In the genomic region with DNA sequence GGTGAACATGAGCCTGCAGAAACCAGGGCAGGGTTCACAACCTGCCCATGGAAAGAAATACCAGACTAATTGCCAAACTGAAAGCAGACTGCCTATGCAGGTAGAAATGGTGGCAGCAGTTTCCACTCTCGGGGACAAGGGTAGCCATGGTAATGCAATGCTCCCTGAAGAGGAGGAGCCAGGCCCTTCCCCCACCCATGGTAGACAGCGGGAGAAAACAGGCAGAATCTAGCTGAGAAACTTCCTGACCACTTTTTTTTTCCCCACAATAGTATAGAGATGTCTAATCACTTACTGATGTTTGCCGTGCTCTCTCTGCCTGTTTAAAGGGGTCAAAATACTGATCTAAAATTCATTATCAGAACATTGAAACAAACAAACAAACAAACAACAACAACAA, we compare ENCODE assay signal across 10 mouse cellular contexts. TPM values are rescaled to one million over a fixed set of nuclear protein-coding genes. Genes with fewer than 3 reads are reported as not detected.
A peak's percentile ranks its signal among the peaks of the same experiment; 100 is the strongest.
DNase-seq lines count a peak whose midpoint lies in the region; ATAC-seq and TF ChIP-seq lines count a peak whose summit lies in the region.
"Had no signal": no experiment of that assay in that cellular context is flagged by ENCODE, and none has a peak within 500 bp of the region (broad histone marks: within the 10 kb centered on the region; RNA-seq: fewer than 3 reads in every experiment).

No protein-coding gene starts in this region.

- peak; percentile 61; the same call in 1 of the 2 replicates for ATAC-seq in liver, embryonic 13.5 days (ENCODE audit: low read depth)

- peak overlapping the region; percentile 61 for H3K27ac ChIP-seq in kidney, adult 2 months (ENCODE audit: insufficient read depth, low read depth, low read length)
- no peak overlapping the region for H3K27ac ChIP-seq in liver, embryonic 13.5 days
- H3K27ac ChIP-seq: hindbrain, embryonic 15.5 days; midbrain, embryonic 12.5 days had no signal

- no peaks in the 10 kb centered on the region for H3K9me3 ChIP-seq in liver, embryonic 13.5 days (replicated peaks)
- H3K9me3 ChIP-seq: hindbrain, embryonic 15.5 days; midbrain, embryonic 12.5 days had no signal

- H3K4me3 ChIP-seq in kidney, adult 2 months (ENCODE audit: insufficient read depth, low read depth, low read length): no peak overlapping the region
- peak overlapping the region; percentile 10; the same call in 1 of the 2 replicates for H3K4me3 ChIP-seq in liver, embryonic 13.5 days (replicated peaks)
- H3K4me3 ChIP-seq: hindbrain, embryonic 15.5 days; midbrain, embryonic 12.5 days had no signal

- H3K4me1 ChIP-seq in kidney, adult 2 months (ENCODE audit: control insufficient read depth, insufficient read depth, low read length): peaks cover 6% of the 10 kb centered on the region; the same call in 1 of the 2 replicates
- peaks cover 17% of the 10 kb centered on the region for H3K4me1 ChIP-seq in liver, embryonic 13.5 days (replicated peaks)

- no peak for TF ChIP-seq CTCF in kidney, adult 2 months (conservative IDR thresholded peaks at IDR 0.05; ENCODE audit: insufficient read depth, insufficient read length, low read depth, low read length)

- DNase-seq in kidney, adult 2 months: peak; percentile 51
- DNase-seq in kidney, adult 18-20 months: no peak
- DNase-seq in Muller cell, postnatal 12 days (ENCODE audit: inconsistent ontology term): peak; percentile 9
- peak; percentile 52 for DNase-seq in forelimb bud, embryonic 11.5 days (ENCODE audit: low read depth, low spot score)
- no peak for DNase-seq in liver, embryonic 13.5 days
- DNase-seq in T-cell, adult 2 months (ENCODE audit: low spot score): no peak
- DNase-seq in right cerebral cortex, postnatal 14 days: no peak
- DNase-seq in frontal cortex, adult 2 months (ENCODE audit: extremely low spot score in 1 of 2, low spot score in 1 of 2): no peak

- no peak for TF ChIP-seq POLR2A in kidney, adult 2 months (IDR thresholded peaks at IDR 0.05; ENCODE audit: low read depth, low read length)

- 15% methylated on average over 3 of the region's 3 CpGs for WGBS in kidney, adult 2 months
- WGBS in liver, embryonic 13.5 days (ENCODE audit: insufficient replicate concordance): 13% methylated on average over 3 of the region's 3 CpGs

- H3K4me2 ChIP-seq in liver, embryonic 13.5 days: peak overlapping the region; percentile 46
- H3K4me2 ChIP-seq: hindbrain, embryonic 15.5 days; midbrain, embryonic 12.5 days had no signal

- no peaks in the 10 kb centered on the region for H3K36me3 ChIP-seq in kidney, adult 2 months (ENCODE audit: control insufficient read depth, insufficient read depth, low read length)
- no peaks in the 10 kb centered on the region for H3K36me3 ChIP-seq in liver, embryonic 13.5 days
- H3K36me3 ChIP-seq: hindbrain, embryonic 15.5 days; midbrain, embryonic 12.5 days had no signal

- H3K27me3 ChIP-seq in kidney, adult 2 months (replicated peaks; ENCODE audit: control insufficient read depth, insufficient read depth, low read length): no peaks in the 10 kb centered on the region
- no peaks in the 10 kb centered on the region for H3K27me3 ChIP-seq in liver, embryonic 13.5 days
- H3K27me3 ChIP-seq: hindbrain, embryonic 15.5 days; midbrain, embryonic 12.5 days had no signal

- no peak overlapping the region for H3K9ac ChIP-seq in liver, embryonic 13.5 days
- H3K9ac ChIP-seq: hindbrain, embryonic 15.5 days; midbrain, embryonic 12.5 days had no signal

RNA-seq across cellular contexts. Expression of a gene that starts 17.8 kb away (rescaled TPM):
- 44.5 and 49.2 TPM in 2 replicates for polyA plus RNA-seq in kidney, adult 2 months (2012; rRNA removed)
- polyA plus RNA-seq in liver, embryonic 13.5 days (2015; fragmentation: Nextera tagmentation; extraction: Ambion mirVana): 3.9 and 4.8 TPM in 2 replicates
- 94.3 and 106 TPM in 2 replicates for polyA plus RNA-seq in frontal cortex, adult 2 months (2012; rRNA removed)

Comparison
In these comparisons a context has a peak if more than half of its experiments do, and no peak if none do; other contexts are left out.
1. DNase-seq: peak in kidney, adult 2 months (single experiment), Muller cell, postnatal 12 days (single experiment) and forelimb bud, embryonic 11.5 days (single experiment); none in kidney, adult 18-20 months (single experiment), liver, embryonic 13.5 days (single experiment), T-cell, adult 2 months (single experiment), right cerebral cortex, postnatal 14 days (single experiment) and frontal cortex, adult 2 months (0 of 2).